Mouse (Mus musculus): ENCODE data around the gene Hist1h1a. TPM values are rescaled to one million over a fixed set of nuclear protein-coding genes. Genes with fewer than 3 reads are reported as not detected.
"Not testable (repeated sequence)": the region's sequence is repeated elsewhere in the genome, so short reads cannot be mapped to it uniquely, and the experiment has no call there.

Hist1h1a gene
- polyA plus RNA-seq, 1 experiment, result not detected

DNA sequence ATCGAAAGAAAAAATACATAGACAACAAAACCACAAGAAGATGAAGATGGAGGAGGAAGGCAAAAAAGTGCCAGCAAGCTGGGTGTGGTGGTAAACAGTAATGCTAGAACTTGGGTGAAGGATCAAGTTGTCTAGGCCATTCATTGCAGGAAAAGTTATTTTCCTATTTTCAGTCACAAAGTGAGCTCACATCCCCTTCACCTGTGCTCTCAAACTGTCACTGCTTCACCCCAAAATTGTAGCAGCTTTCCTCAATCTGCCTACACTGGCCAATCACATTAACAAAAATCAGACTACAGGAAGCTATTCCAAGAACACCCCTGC, 3.6 kb upstream of the Hist1h1a start:
- no peak for DNase-seq (ENCODE audit: low read depth)

DNA sequence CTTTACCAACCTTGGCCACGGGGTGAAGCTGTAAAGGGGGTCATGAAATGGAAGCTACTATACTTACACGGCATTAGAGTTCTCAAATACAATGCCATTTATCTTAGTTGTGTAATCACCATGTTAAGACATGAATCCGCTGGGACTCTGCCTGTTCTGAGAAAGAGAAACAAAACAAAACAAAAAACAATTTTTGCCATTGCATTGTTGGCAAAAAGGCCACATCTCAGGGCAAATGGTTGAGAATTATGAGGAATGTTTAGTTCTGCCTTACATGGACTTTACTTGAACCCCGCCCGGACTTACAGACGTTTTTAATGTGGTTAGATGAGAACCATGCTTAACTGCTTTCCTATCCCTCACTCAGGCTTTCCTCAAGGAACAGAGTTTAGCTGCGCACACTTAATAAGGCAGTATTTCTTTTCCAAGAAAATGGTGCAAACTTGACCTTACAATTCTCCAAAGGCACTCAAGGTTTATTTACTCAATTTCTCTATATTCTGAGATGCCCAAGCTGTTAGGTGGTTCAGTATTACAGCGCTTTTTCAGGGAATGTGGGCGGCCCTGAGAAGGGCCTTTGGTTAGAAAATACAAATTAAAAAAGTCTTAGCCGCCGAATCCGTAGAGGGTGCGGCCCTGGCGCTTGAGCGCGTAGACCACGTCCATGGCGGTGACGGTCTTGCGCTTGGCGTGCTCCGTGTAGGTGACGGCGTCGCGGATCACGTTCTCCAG, 3.1 kb upstream of the Hist1h1a start:
- DNase-seq (ENCODE audit: low read depth), result no peak

DNA sequence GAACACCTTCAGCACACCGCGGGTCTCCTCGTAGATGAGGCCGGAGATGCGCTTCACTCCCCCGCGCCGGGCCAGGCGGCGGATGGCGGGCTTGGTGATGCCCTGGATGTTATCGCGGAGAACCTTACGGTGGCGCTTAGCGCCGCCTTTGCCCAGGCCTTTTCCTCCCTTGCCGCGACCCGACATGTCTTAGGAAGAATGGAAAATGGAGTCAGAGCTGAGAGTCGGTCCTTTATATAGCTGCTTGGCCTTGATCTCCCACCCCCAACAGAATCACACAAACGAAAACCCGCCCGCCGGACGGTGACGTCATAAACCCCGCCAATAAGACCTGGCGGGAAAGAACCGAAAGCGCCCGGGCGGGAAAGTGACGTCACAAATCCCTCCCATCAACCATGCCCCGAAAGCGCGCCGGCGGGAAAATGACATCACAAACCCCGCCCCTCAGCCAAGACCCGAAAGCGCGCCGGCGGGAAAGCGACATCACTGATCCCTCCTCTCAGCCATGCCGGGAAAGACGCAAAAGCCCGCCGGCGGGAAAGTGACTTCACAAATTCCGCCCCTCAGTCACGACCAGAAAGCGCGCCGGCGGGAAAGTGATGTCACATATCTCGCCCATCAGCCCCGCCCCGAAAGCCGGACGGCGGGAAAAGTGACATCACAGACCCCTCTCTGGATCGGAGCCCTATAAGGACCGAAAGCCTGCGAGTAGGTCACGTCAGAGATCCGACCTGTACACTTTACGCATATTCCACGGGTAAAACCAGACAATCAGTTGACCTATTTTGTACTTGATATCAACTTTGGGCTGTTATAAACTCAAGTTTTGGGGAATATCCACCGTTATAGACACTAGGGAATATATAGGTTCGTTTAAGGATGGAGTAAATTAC, 2.2 kb upstream of the Hist1h1a start, which contains the start of gene Hist1h4a:
Hist1h4a (minus strand) TSS at position 259 of the 893 bp plus-strand sequence.
- DNase-seq (ENCODE audit: low read depth), result no peak

DNA sequence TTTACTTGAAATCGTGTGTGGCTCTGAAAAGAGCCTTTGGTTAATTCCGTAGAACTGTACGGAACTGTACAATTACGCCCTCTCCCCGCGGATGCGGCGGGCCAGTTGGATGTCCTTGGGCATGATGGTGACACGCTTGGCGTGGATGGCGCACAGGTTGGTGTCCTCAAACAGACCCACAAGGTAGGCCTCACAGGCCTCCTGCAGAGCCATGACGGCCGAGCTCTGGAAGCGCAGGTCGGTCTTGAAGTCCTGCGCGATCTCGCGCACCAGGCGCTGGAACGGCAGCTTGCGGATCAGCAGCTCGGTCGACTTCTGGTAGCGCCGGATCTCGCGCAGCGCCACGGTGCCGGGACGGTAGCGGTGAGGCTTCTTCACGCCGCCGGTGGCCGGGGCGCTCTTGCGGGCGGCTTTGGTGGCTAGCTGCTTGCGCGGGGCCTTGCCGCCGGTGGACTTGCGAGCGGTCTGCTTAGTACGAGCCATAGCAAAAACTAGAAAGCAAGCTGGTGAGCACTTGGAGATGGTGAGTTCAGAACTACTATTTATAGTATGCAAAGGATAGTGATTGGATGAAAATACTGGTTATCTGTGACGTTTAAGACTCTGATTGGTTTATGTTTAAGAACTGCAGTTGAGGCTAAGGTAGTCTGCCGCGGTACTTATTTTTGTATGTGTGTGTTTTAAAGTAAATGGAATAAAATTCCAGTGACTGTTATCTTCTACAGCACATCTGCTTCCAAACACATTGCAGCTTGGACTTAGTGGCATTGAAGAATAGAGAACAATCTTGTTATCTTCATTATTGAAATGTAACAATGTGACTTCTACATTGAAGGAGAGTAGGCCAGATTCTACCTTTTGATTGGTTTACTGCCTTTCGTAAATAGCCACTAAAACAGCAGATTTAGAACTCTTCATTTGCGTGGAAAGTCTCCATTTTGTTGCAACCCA, 1.3 kb upstream of the Hist1h1a start, which contains the start of gene Hist1h3a:
Hist1h3a (minus strand) TSS at position 516 of the 951 bp plus-strand sequence.
- DNase-seq (ENCODE audit: low read depth), result not testable (repeated sequence)

DNA sequence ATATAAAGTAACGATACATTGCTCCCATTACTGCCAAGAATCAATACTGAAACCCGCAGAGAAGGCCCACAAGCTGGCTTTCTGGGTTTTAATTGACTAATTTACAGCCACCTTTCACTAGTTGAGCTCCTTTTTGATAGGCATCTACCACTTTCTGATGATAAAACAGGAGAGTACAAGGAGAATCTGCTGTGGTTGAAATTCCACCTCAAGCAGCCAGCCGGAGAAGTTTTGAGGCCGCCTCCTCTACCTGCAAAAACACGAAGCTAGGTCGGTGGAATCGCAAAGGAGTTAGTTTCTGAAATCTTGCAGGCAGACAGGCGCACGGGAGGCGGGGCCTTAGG, 252 bp upstream of the Hist1h1a start:
- DNase-seq (ENCODE audit: low read depth), result no peak

DNA sequence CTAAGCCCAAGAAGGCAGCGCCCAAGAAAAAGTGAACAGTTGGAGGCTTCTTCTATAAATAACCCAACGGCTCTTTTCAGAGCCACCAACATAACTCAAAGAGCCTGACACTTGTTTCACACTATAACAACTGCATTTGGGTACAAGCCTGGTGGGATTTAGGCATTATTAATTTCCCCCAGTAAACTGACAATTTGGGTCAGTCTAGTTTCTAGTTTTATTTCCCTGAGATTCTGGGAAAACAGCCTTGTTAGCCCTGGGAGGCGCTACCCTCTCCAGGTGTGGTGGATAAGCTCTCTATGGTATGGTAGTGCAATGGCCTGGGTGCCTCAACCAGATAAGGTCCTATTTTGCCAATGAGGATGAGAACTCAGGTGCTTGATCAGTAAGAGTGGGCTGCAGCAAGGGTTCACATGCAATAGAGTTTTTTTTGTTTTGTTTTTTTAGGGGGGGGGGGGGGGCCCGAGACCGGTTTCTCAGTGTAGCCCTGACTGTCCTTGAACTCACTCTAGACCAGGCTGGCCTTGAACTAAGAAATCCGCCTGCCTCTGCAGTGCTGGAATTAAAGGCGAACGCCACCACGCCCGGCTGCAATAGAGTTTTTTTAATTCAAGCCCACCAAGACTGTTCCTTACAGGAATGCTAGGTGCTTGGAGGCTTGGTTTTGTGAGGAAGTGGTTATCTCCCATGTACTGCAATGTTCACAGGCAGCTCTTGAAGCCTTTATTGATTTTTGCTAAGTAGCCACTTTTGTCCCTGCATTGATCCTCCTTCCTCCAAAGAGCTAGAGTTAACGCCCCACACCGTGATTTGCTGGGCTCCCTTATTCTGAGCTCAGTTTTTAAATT, 1.1 kb downstream of the Hist1h1a start:
- DNase-seq (ENCODE audit: low read depth), result no peak

DNA sequence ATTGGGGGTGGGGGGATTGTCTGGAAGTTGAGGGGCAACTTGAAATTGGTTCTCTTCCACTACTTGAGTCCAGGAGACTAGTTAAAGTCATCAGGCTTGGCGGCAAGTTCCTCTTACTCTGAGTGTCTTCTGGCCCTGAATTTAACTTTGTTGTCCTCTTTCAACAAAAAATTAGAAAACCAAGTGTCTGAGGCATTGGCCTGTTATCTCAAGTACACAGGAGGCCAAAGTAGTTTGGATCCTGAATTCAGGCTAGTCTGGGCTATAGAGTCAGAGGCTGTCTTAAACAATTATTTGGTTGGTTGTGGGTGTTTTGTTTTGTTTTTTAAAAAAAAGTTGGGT, 1.7 kb downstream of the Hist1h1a start:
- DNase-seq (ENCODE audit: low read depth), result no peak

DNA sequence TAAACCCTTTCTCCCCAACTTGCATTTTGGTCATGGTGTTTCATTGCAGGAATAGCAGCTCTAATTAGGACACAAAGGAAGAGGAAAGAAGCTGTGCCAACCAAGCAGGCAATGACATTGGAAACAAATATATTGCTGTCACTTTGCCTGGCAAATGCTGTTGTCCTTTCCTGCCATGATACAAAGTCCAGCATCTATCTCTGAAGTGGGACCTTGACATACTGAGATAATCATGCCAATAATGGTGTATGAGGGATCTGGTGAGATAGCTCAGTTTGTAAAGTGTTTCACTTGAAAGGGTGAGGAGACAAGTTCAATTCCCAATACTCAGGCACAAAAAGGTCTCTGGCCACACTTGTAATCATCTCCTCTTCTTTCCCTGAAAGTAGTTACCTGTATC, 3.3 kb downstream of the Hist1h1a start:
- no peak for DNase-seq (ENCODE audit: low read depth)

DNA sequence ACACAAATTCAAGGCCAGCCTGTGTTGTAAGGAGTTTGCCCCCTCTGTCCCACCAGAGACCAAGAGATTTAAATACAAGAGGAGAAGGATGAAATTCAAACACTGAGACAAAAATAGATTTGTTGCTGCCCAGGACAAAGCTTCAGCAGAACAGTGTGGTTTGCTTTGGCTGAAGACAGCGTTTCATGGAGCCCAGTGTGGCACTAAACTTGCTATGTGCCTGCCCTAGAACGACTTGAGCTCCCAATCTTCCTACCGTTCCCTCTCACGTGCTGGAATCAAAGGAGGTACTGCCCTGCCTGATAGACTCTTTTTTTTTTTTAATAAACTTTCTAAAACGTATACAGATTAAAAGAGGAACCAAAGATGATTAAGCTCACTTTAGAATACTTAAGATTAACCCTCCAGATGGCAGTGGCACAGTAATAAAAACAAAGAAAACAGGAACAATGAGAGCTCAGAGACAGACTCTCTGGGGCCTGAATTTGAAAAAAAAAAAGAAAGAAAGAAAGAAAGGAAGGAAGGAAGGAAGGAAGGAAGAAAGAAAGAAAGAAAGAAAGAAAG, 5.5 kb downstream of the Hist1h1a start:
- DNase-seq (ENCODE audit: low read depth), result no peak

DNA sequence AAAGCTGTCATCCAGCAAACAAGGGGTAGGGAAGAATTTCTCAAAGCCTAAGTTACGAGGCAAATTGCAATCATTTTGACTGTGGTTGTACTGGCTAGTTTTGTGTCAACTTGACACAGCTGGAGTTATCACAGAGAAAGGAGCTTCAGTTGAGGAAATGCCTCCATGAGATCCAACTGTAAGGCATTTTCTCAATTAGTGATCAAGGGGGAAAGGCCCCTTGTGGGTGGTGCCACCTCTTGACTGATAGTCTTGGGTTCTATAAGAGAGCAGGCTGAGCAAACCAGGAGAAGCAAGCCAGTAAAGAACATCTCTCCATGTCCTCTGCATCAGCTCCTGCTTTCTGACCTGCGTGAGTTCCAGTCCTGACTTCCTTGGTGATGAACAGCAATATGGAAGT, 6.1 kb downstream of the Hist1h1a start, which contains the start of gene Trim38:
Trim38 (plus strand) TSS at position 301 of the 400 bp plus-strand sequence.
- not testable (repeated sequence) for DNase-seq (ENCODE audit: low read depth)

DNA sequence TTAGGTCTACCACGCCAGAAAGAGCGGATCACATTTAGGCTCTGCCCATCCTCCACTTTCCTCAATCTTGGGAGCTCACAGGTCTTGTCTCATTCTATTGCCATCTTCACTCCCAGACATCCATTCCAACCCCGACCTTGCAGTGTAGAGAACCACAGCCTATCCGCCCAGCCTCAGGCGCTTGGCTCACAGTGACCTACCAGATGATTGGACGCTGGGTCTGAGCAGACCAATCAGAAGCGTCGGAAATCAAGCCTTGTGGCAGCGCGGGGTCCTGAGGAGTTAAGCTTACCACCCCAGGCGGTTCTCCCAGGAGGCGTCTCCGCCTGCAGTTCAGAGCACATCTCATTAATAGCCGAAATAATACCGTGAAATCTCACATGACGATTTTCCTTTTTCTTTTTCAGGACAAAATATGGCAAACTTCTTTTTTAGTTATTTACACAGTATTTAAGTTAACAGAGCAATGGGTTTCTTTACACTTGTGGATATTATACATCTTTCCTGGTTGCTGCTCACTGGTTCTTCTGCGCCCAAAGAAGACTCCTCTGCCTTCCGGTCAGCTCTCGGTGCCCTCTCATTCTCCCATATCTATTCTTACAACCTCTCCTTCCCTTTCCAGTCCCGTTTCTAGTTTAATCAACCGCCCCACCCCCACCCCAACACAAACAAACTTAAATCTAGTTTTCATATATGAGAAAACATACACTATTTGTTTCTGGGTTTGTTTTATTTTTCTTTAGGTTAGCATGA, 9.3 kb downstream of the Hist1h1a start:
- no peak for DNase-seq (ENCODE audit: low read depth)

DNA sequence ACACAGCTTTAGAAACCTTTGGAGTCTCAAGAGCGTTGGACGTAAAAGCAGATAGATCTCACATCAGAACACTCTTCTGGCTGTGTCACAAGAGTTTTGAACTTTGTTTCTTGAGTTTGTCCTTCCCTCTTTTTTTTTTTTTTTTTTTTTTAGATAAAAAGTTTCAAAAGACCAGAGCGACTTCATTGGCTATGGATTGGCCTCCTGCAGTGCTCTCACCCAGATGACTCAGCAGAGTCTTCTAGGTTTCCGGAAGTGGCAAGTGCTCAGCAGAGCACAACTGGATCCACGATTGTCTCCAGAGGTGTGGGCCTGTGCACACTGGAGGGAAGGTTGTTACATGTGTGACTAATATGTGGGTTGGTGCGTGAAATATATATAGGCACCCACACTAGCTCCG, 14.9 kb downstream of the Hist1h1a start:
- no peak for DNase-seq (ENCODE audit: low read depth)

DNA sequence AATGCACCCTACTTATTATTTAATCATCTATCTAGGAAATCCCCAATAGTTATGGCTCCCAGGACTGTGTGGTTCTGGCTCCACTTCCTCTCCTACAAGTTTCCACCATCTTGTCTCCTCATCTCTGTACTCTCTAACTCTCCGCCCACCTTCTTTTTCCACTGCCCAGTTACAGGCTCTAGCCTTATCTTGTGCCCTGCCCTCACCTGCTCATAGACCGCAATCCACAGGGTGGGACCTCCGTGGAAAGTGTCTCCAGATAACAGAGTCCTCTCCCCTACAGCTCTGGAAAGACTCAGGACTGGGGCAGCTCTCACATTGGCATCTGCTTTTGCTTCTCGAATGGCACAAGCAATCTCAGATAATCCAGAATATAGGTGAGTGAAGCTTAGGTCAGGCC, 15.6 kb downstream of the Hist1h1a start:
- DNase-seq (ENCODE audit: low read depth), result no peak

DNA sequence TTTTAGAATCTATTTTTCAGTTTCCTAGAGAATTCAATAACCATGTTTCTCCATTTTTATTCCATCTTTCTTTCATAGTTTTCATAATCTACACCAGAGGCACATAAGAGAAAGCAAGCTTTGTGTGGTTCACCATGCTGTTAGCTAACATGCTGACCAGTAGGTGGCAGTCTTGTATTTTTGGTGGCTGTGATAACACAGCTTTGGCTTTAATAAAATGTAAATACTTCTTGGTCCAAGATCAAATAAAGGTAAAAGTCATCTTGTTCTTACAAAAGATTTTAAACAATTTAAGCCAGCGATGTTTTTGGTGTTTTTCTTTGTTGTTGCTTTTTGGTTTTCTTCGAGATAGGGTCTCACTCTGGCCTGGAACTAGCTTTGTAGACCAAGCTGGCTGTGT, 29.1 kb downstream of the Hist1h1a start:
- no peak for DNase-seq (ENCODE audit: low read depth)

DNA sequence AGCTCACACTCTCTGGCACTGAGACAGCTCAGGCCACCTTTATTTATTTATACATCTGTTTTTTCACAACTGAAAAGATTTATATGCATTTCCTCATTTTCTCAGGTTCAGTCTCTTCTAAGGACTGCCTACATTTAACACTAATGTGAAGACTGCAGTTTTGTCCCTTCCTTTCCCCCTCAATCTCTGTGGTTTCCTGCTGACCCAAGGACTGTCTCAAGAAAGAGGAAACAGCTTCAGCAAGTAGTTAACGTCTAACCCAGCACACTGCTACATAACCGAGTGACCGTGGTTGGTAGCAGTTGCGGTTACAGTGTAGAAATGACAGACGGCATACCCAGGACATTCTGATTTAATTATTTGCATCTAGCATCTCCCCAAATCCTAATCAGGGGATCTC, 35.9 kb downstream of the Hist1h1a start:
- no peak for DNase-seq (ENCODE audit: low read depth)

DNA sequence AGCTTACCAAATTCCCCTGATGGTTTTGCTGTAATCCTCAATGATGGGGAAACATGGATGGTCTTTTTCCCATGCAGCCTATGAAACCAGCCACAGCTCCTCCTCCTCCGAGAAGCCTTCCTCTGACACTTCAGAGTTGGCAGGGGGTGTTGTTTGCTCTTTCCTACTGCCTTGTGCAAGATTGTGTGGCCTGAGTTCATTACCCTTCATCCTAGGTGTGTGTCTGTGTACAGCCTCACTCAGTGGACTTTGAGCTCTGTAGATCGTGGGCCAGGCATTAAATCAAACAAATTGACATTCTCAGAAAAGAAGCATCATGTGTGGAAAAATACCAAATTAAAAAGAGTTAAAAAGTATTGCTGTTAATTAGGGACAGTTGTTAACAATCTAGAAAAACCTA, 41.1 kb downstream of the Hist1h1a start:
- DNase-seq (ENCODE audit: low read depth), result no peak

DNA sequence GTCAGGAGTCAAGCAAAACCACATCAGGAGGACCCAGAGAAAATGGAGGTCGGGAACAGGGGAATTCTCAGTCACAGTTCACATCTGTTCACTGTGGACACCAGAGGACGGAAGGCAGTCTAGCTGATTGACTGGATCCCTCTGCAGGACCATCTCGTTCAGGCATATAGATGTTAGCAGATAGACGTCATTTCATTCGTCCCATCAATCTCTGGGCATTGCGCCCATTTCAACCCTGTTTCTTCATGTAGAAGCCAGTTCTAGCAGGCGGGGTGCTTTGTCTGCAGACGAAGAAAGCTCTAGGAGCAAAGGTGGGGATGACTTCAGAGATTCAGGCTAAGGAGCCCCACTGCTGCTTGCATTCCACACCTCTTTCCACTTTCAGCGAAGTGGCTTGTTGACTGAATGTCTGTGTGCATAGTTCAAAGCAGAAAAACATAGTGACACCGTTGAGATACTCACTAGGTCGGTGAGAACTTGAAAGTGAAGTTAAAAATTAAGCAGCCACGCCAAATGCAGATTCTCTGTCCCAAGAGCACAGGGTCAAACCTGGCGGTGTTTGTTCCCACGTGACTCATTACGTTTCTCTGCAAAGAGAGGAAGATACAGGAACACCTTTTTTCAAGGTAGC, 43.1 kb downstream of the Hist1h1a start, which contains the start of gene Slc17a2:
Slc17a2 (plus strand) TSS at position 572 of the 631 bp plus-strand sequence.
- DNase-seq (ENCODE audit: low read depth), result no peak

Data from gonadal fat pad, adult 2 months (tissue).